Comparison of ENCODE assay signal across 20 mouse cellular contexts in the genomic region with DNA sequence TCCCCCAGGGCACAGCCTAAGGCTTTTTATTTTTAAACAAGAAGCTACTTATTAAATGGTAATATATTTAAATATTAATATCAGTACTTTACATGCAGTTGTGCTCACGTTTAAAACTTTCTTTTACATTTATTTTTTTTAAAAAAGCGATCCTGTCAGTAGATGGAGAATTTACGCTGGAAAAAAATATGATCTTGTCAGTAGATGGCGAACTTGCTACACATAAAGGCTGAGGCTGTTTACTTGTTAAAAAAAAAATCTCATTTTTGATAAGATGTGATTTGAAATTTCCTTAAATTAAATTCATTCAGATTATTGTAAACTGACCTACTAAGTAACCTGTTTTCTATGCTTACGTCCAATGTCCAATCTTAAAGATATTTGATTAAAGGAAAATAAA.
A peak's percentile ranks its signal among the peaks of the same experiment; 100 is the strongest.
DNase-seq lines count a peak whose midpoint lies in the region; TF ChIP-seq lines count a peak whose summit lies in the region.
"Had no signal": no experiment of that assay in that cellular context is flagged by ENCODE, and none has a peak within 500 bp of the region (broad histone marks: within the 10 kb centered on the region; RNA-seq: fewer than 3 reads in every experiment).

No protein-coding gene starts in this region.

- peak; percentile 12; the same call in 1 of the 2 replicates for TF ChIP-seq CTCF in gastrocnemius, adult 2 months (IDR thresholded peaks at IDR 0.05)
- peak; percentile 58 for TF ChIP-seq CTCF in left cerebral cortex, adult 2 months (IDR thresholded peaks at IDR 0.05)

- intact Hi-C loops in gastrocnemius, adult 2 months (cut with DNase I) = no loop called here
- intact Hi-C loops in left cerebral cortex, adult 2 months (cut with DNase I) = loop anchor here (1.0 kb wide), 1 partner anchor 242 kb away; no protein-coding TSS in a partner anchor

- no peak overlapping the region for H3K27ac ChIP-seq in gastrocnemius, adult 2 months
- no peak overlapping the region for H3K27ac ChIP-seq in left cerebral cortex, adult 2 months
- H3K27ac ChIP-seq: forebrain, embryonic 12.5 days; stomach, embryonic 15.5 days had no signal

- H3K4me3 ChIP-seq in gastrocnemius, adult 2 months = no peak overlapping the region
- no peak overlapping the region for H3K4me3 ChIP-seq in left cerebral cortex, adult 2 months
- H3K4me3 ChIP-seq: forebrain, embryonic 12.5 days; heart, embryonic 12.5 days; stomach, embryonic 15.5 days had no signal

- no peak for DNase-seq in gastrocnemius, adult 2 months
- DNase-seq in gastrocnemius, postnatal 4 days (ENCODE audit: low spot score in 2 of 2) = no peak
- DNase-seq in left cerebral cortex, adult 2 months (ENCODE audit: extremely low spot score in 1 of 2, low spot score in 2 of 2) = no peak
- DNase-seq in left cerebral cortex, adult 11 months (ENCODE audit: low spot score) = no peak
- peak; percentile 0 for DNase-seq in Muller cell, postnatal 12 days (ENCODE audit: inconsistent ontology term)
- DNase-seq in retina, embryonic 14.5 days (ENCODE audit: low spot score) = peak; percentile 30
- DNase-seq in cerebellum, adult 11-12 months = no peak
- DNase-seq: adrenal gland, postnatal 10 days; B cell, adult 2 months; cerebellum, adult 18-20 months; heart, postnatal 36 days; kidney, adult 18-20 months; kidney, postnatal 10 days; left cerebral cortex, postnatal 4 days; liver; lung, postnatal 14 days; right cerebral cortex, postnatal 14 days had no signal

Comparison
In these comparisons a context has a peak if more than half of its experiments do, and no peak if none do; other contexts are left out.
1. DNase-seq: peak in Muller cell, postnatal 12 days (single experiment) and retina, embryonic 14.5 days (single experiment); none in gastrocnemius, adult 2 months (single experiment), gastrocnemius, postnatal 4 days (0 of 2), left cerebral cortex, adult 2 months (0 of 2), left cerebral cortex, adult 11 months (single experiment) and cerebellum, adult 11-12 months (single experiment).